Mouse (Mus musculus) forebrain, embryonic 11.5 days (tissue): ENCODE results near the gene Adamts7. TPM values are rescaled to one million over a fixed set of nuclear protein-coding genes. Genes with fewer than 3 reads are reported as not detected.

Experiments used
- ATAC-seq: fragments of 200-750 bp; cut with Nextera tagmentation; replicated peaks from 2 replicates; pipeline ENCODE4 v1.8.0; 2017; ENCODE audit warnings: moderate TSS enrichment; ENCODE audit not compliant: low FRiP score
- DNase-seq: peaks from one replicate; pipeline ENCODE4 v3.0.0-alpha.2; 2017; ENCODE audit warnings: low spot score
- H3K27ac ChIP-seq: fragments of 300-500 bp; sonication (generic); 2 replicates; pipeline ENCODE4 v1.5.1; 2014; ENCODE audit warnings: low read depth, low read length
- H3K27me3 ChIP-seq: fragments of 300-500 bp; sonication (generic); 2 replicates; pipeline ENCODE4 v1.6.1; 2014; ENCODE audit warnings: mild to moderate bottlenecking, low read length, mixed read lengths; ENCODE audit not compliant: control insufficient read depth, insufficient read depth
- H3K36me3 ChIP-seq: fragments of 300-500 bp; sonication (generic); 2 replicates; pipeline ENCODE4 v1.6.1; 2014; ENCODE audit warnings: mild to moderate bottlenecking, low read length, moderate library complexity, mixed read lengths; ENCODE audit not compliant: control insufficient read depth, insufficient read depth
- H3K4me1 ChIP-seq: fragments of 300-500 bp; sonication (generic); replicated peaks from 2 replicates; pipeline ENCODE4 v1.6.1; 2014; ENCODE audit warnings: low read length, mixed read lengths; ENCODE audit not compliant: control insufficient read depth, insufficient read depth
- H3K4me2 ChIP-seq: fragments of 300-500 bp; sonication (generic); 2 replicates; pipeline ENCODE4 v1.6.1; 2014; ENCODE audit warnings: low read depth, mild to moderate bottlenecking, low read length, moderate library complexity, mixed read lengths; ENCODE audit not compliant: severe bottlenecking
- H3K4me3 ChIP-seq: fragments of 300-500 bp; sonication (generic); 2 replicates; pipeline ENCODE4 v1.5.1; 2014; ENCODE audit warnings: low read depth, low read length
- H3K9ac ChIP-seq: fragments of 300-500 bp; sonication (generic); 2 replicates; pipeline ENCODE4 v1.6.1; 2014; ENCODE audit warnings: low read length
- H3K9me3 ChIP-seq: fragments of 300-500 bp; sonication (generic); 2 replicates; pipeline ENCODE4 v1.6.1; 2016; ENCODE audit warnings: low read length, mixed read lengths; ENCODE audit not compliant: control insufficient read depth
- WGBS: fragments of 180-500 bp; shearing (Covaris S2); extraction: QIAGEN DNeasy Blood & Tissue Kit; methylation state at CpG from one replicate; pipeline ENCODE4 v1.1.7; 2014; 5-methylcytosine and 5-hydroxymethylcytosine counted together
- polyA plus RNA-seq: library from polyadenylated mRNA; unstranded; fragments of >200 nt; fragmentation: Nextera tagmentation; extraction: Ambion mirVana; gene quantifications from 2 replicates; pipeline ENCODE4 v1.2.1, GENCODE M21; 2014

Adamts7 gene
- polyA plus RNA-seq, 1 experiment from 2014 or later, result 22.2 TPM

DNA sequence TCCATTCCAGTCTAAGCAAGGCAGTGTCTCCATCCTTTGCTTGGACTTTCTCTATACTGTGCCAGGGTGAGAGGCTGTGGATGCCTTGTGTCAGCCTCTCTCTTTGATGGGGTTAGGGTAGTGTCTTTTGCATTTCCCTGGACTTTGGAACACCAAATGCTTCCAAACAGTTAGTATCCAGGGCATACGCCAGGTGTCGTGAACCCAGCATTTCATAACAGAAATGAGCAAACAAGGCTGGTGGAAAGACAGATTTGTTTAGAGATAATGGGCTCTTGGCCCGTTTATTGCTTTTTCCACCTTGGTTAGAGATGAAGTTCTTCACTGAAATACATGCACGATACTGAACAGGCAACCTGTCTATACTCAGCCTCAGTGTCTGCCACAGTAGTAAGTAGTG, 2.7 kb downstream of the Adamts7 start:
- H3K27me3 ChIP-seq, result no peaks in the 10 kb centered on the region
- H3K27ac ChIP-seq, result no peak overlapping the region
- no peak for DNase-seq
- H3K9me3 ChIP-seq, result no peaks in the 10 kb centered on the region
- WGBS, result 91% methylated on average over 4 of the region's 4 CpGs
- H3K4me3 ChIP-seq, result no peak overlapping the region
- H3K4me1 ChIP-seq, result peaks cover 2% of the 10 kb centered on the region; the same call in 1 of the 2 replicates
- no peak overlapping the region for H3K9ac ChIP-seq
- no peaks in the 10 kb centered on the region for H3K36me3 ChIP-seq
- no peak overlapping the region for H3K4me2 ChIP-seq
- no peak for ATAC-seq

DNA sequence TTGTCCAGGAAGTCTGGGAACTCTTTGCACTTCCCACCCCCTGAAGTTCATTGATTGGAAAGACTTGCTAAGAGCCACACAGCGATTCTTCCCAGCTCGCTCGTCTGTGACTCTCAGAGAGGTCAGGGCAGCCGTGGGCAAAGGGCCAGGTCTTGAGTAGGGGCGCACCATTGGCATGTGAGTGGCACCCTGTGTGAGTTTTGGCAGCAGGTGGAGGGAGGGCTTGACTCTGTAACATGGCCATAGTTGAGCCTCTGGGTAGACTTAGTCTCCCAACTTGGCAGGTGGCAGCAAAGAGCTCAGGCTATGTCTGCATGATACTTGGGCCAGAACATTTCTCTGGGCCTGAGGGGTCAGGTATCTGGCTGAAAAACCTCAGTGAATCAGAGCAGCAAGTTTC, 3.7 kb downstream of the Adamts7 start:
- H3K4me2 ChIP-seq, result no peak overlapping the region
- no peak overlapping the region for H3K9ac ChIP-seq
- no peak for ATAC-seq
- H3K27ac ChIP-seq, result no peak overlapping the region
- peaks cover 2% of the 10 kb centered on the region; the same call in 1 of the 2 replicates for H3K4me1 ChIP-seq
- no peaks in the 10 kb centered on the region for H3K27me3 ChIP-seq
- no peak overlapping the region for H3K4me3 ChIP-seq
- WGBS, result 79% methylated on average over 5 of the region's 5 CpGs
- H3K36me3 ChIP-seq, result no peaks in the 10 kb centered on the region
- DNase-seq, result no peak
- H3K9me3 ChIP-seq, result no peaks in the 10 kb centered on the region

DNA sequence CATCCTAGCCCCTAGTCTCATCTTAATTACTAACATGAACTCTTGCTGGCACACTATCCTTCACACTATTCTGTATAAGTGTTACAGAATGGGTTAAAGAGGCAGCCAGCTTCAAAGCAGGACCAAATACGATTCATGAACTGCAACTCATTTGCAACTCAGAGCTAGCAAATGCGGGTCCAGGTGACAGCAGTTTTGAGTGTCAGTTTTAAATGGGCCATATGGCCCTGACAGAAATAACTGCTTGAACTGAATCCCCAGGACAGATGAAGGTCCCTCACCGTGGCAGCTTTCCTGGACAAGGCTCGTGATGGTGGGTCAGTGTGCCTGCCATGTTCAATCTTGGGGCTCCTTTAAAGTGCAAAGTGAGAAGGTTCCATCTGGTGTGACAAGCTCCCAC, 7.1 kb downstream of the Adamts7 start:
- ATAC-seq (no peak), DNase-seq (no peak)
- Histone ChIP-seq H3K27ac (no peak overlapping the region), H3K9ac (no peak overlapping the region), H3K27me3 (no peaks in the 10 kb centered on the region), H3K4me2 (no peak overlapping the region), H3K4me1 (0 out of 2 replicates have a peak, but pooled peaks cover 2% of the 10 kb centered on the region), H3K36me3 (peaks cover 5% of the 10 kb centered on the region; the same call in 1 of the 2 replicates), H3K4me3 (no peak overlapping the region), H3K9me3 (no peaks in the 10 kb centered on the region)
- 87% methylated on average over 4 of the region's 4 CpGs for WGBS

DNA sequence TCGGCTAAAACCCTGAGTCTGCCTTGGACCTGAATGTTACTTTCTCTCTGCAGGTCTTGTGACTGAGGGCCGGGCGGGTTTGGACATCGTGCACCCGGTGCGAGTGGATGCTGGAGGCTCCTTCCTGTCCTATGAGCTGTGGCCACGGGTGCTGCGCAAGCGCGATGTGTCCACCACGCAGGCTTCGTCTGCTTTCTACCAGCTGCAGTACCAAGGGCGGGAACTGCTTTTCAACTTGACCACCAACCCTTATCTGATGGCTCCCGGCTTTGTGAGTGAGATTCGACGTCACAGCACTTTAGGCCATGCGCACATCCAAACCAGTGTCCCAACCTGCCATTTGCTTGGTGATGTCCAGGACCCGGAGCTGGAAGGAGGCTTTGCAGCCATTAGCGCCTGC, 8.6 kb downstream of the Adamts7 start:
- DNase-seq, result no peak
- H3K36me3 ChIP-seq, result peaks cover 5% of the 10 kb centered on the region; the same call in 1 of the 2 replicates
- no peaks in the 10 kb centered on the region for H3K4me1 ChIP-seq
- no peaks in the 10 kb centered on the region for H3K27me3 ChIP-seq
- H3K27ac ChIP-seq, result no peak overlapping the region
- no peak overlapping the region for H3K4me2 ChIP-seq
- 95% methylated on average over 19 of the region's 19 CpGs for WGBS
- H3K9ac ChIP-seq, result no peak overlapping the region
- ATAC-seq, result no peak
- no peaks in the 10 kb centered on the region for H3K9me3 ChIP-seq
- no peak overlapping the region for H3K4me3 ChIP-seq

DNA sequence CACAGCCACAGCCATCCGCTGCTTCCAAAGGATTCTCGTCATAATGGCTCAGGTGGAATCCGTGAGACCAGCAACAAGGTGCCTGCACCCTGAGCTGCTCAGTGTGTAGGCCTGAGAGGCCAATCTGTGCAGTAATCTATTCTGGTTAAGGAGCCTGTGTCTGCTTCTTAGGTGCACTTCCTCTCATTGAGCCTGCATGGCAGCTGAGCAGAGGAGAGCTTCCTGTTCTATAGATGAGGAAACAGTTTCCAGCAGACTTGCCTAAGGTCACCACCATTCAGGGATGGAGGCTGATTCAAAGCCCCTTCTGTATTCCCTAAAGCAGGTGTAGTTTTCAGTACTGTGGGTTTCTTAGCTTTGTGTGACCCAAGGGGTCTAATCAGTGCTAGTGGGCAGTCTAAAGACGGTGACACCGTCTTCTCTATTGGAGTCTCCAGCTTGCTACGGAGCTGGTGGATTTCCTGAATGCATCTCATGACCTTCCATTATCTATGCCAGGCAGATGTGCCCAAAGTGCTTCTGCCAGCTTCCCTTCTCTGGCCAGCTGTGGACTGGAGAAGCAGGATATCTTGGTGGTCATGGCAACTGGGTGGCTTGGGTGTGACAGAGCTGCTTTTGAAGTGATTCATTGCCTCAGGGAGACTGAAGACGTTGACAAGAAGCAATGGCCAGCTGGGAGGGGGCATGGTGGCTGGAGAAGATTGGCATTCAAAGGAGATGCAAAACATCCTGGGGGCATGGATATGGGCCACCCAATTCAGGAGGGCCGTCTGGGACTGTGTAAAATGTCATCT, 9.9 kb downstream of the Adamts7 start:
- ATAC-seq (no peak), DNase-seq (no peak)
- Histone ChIP-seq H3K9me3 (no peaks in the 10 kb centered on the region), H3K36me3 (peaks cover 5% of the 10 kb centered on the region; the same call in 1 of the 2 replicates), H3K27ac (no peak overlapping the region), H3K4me2 (no peak overlapping the region), H3K4me1 (no peaks in the 10 kb centered on the region), H3K4me3 (no peak overlapping the region), H3K9ac (no peak overlapping the region), H3K27me3 (no peaks in the 10 kb centered on the region)
- WGBS, result 81% methylated on average over 8 of the region's 8 CpGs

DNA sequence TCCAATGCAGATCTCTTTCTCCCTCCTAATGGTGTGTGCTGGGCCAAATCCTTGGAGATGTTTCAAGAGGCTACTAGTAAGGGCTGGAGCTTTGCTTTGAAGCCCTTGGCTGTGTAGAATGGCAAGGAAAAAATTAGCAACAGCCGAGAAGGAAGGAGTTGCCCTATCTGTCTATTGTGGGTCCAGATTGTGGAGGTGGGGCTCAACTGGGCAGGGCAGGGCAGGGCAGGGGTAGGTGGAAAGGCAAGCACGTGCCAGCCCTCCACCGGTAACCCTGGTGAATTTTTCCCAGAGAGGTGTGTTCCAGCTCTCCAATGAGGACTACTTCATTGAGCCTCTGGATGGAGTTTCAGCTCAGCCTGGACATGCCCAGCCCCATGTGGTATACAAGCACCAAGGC, 10.5 kb downstream of the Adamts7 start:
- WGBS, result 88% methylated on average over 3 of the region's 3 CpGs
- Histone ChIP-seq H3K9me3 (no peaks in the 10 kb centered on the region), H3K4me2 (no peak overlapping the region), H3K4me3 (no peak overlapping the region), H3K36me3 (peaks cover 5% of the 10 kb centered on the region; the same call in 1 of the 2 replicates), H3K27me3 (no peaks in the 10 kb centered on the region), H3K27ac (no peak overlapping the region), H3K4me1 (no peaks in the 10 kb centered on the region), H3K9ac (no peak overlapping the region)
- no peak for ATAC-seq
- DNase-seq, result no peak

DNA sequence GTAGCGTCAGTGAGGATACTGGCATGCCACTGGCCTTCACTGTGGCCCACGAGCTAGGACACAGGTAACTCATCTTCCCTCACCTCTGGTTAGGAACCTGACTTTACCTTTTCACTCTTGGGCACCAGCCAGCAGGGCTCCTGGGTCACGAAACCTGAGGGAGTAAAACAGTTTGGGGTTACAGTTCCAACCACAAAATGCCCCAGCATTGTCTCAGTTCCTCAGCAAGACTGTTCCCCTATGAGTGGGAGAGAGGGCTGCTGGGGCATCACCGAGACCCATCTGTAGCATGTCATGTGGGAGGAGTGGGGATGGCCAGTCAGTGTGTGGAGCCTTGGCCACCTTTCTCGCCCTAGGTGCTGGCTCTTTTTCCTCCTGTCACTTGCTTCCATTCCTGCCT, 16.5 kb downstream of the Adamts7 start:
- H3K9me3 ChIP-seq, result no peaks in the 10 kb centered on the region
- WGBS, result 92% methylated on average over 5 of the region's 5 CpGs
- H3K9ac ChIP-seq, result no peak overlapping the region
- H3K27ac ChIP-seq, result no peak overlapping the region
- peaks cover 2% of the 10 kb centered on the region; the same call in 1 of the 2 replicates for H3K36me3 ChIP-seq
- no peak overlapping the region for H3K4me3 ChIP-seq
- no peaks in the 10 kb centered on the region for H3K27me3 ChIP-seq
- H3K4me2 ChIP-seq, result no peak overlapping the region
- ATAC-seq (no peak), DNase-seq (no peak)
- H3K4me1 ChIP-seq, result no peaks in the 10 kb centered on the region

DNA sequence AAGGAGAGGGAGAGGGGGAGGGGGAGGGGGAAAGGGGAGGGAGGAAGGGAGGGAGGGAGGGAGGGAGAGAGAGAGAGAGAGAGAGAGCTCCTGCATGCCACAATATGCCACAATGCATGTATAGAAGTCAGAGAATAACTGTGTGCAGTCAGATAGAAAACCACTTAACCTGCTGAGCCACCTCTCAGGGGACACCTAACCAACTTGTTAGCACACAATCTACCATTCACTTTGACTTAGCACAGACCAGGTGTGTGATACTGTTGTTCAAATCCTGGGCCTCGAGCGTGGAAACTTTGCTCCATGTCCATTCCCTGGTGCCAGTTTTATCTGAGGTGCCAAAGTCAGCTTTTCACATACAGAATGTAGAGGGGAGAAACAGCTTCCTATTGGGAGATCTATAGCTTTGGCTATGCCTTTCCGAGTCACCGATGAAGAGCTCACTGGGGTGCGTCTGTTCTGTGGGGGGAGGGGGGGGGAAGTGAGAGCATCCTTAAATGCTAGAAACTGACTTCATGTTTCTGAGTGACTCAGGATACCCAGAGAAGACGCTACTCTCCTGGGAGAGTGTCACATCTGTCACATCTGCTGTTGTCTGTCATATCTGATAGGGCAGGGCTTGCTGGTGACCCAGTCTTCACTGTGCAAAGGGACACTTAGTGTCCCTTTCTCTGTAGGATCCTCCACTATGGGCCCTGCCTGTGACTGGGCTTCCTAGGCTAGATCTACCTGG, 19.0 kb downstream of the Adamts7 start:
- H3K27ac ChIP-seq, result no peak overlapping the region
- ATAC-seq, result no peak
- no peak overlapping the region for H3K4me3 ChIP-seq
- H3K36me3 ChIP-seq, result no peaks in the 10 kb centered on the region
- no peak overlapping the region for H3K9ac ChIP-seq
- no peak overlapping the region for H3K4me2 ChIP-seq
- no peaks in the 10 kb centered on the region for H3K4me1 ChIP-seq
- DNase-seq, result no peak
- 92% methylated on average over 6 of the region's 6 CpGs for WGBS
- H3K27me3 ChIP-seq, result no peaks in the 10 kb centered on the region
- H3K9me3 ChIP-seq, result no peaks in the 10 kb centered on the region
